Mouse (Mus musculus) embryonic facial prominence, embryonic 15.5 days (tissue): ENCODE results near the gene Ostm1. TPM values are rescaled to one million over a fixed set of nuclear protein-coding genes. Genes with fewer than 3 reads are reported as not detected.
A peak's percentile ranks its signal among the peaks of the same experiment; 100 is the strongest.

Source experiments
- ATAC-seq: fragments of 200-750 bp; cut with Nextera tagmentation; 2 replicates; pipeline ENCODE4 v1.8.0; 2017; ENCODE audit warnings: low read depth, moderate TSS enrichment; ENCODE audit not compliant: insufficient number of reproducible peaks, low FRiP score, low TSS enrichment
- H3K27ac ChIP-seq: fragments of 300-500 bp; sonication (generic); replicated peaks from 2 replicates; pipeline ENCODE4 v1.5.1; 2015; ENCODE audit warnings: mild to moderate bottlenecking, inconsistent platforms
- H3K27me3 ChIP-seq: fragments of 300-500 bp; sonication (generic); 2 replicates; pipeline ENCODE4 v1.6.1; 2015; ENCODE audit warnings: inconsistent platforms
- H3K36me3 ChIP-seq: fragments of 300-500 bp; sonication (generic); 2 replicates; pipeline ENCODE4 v1.6.1; 2015; ENCODE audit warnings: mild to moderate bottlenecking, inconsistent platforms
- H3K4me1 ChIP-seq: fragments of 300-500 bp; sonication (generic); 2 replicates; pipeline ENCODE4 v1.6.1; 2015; ENCODE audit warnings: inconsistent platforms
- H3K4me2 ChIP-seq: fragments of 300-500 bp; sonication (generic); replicated peaks from 2 replicates; pipeline ENCODE4 v1.6.1; 2015; ENCODE audit warnings: mild to moderate bottlenecking, inconsistent platforms
- H3K4me3 ChIP-seq: fragments of 300-500 bp; sonication (generic); replicated peaks from 2 replicates; pipeline ENCODE4 v1.5.1; 2015; ENCODE audit warnings: mild to moderate bottlenecking, inconsistent platforms
- H3K9ac ChIP-seq: fragments of 300-500 bp; sonication (generic); 2 replicates; pipeline ENCODE4 v1.6.1; 2015; ENCODE audit warnings: inconsistent platforms
- H3K9me3 ChIP-seq: fragments of 300-500 bp; sonication (generic); replicated peaks from 2 replicates; pipeline ENCODE4 v1.6.1; 2016; ENCODE audit warnings: inconsistent platforms
- WGBS: fragments of 180-500 bp; shearing (Covaris S2); methylation state at CpG from one replicate; pipeline ENCODE4 v1.1.7; 2015; 5-methylcytosine and 5-hydroxymethylcytosine counted together
- polyA plus RNA-seq: library from polyadenylated mRNA; unstranded; fragments of >200 nt; fragmentation: Nextera tagmentation; extraction: Ambion mirVana; gene quantifications from 2 replicates; pipeline ENCODE4 v1.2.1, GENCODE M21; 2015

The Ostm1 gene
- polyA plus RNA-seq, 1 experiment from 2014 or later, result 14.9 TPM

- Histone ChIP-seq H3K4me2 (no peak overlapping the region), H3K4me3 (no peak overlapping the region), H3K9me3 (no peaks in the 10 kb centered on the region), H3K27ac (no peak overlapping the region), H3K27me3 (no peaks in the 10 kb centered on the region), H3K36me3 (no peaks in the 10 kb centered on the region), H3K9ac (no peak overlapping the region), H3K4me1 (no peaks in the 10 kb centered on the region)
- no peak for ATAC-seq
- 77% methylated on average over 2 of the region's 2 CpGs for WGBS
Measured at GRCm38 (mm10) chr10:42661916-42662315, 78.3 kb downstream of the Ostm1 start.

- Histone ChIP-seq H3K4me1 (no peaks in the 10 kb centered on the region), H3K4me3 (no peak overlapping the region), H3K27me3 (no peaks in the 10 kb centered on the region), H3K9me3 (0 out of 2 replicates have a peak, but pooled peaks cover 3% of the 10 kb centered on the region), H3K27ac (no peak overlapping the region), H3K9ac (no peak overlapping the region), H3K36me3 (no peaks in the 10 kb centered on the region), H3K4me2 (no peak overlapping the region)
- WGBS, result 85% methylated on average over 4 of the region's 4 CpGs
- no peak for ATAC-seq
Measured at GRCm38 (mm10) chr10:42669970-42670369, 86.3 kb downstream of the Ostm1 start.

- WGBS, result 72% methylated on average over 3 of the region's 3 CpGs
- Histone ChIP-seq H3K4me3 (no peak overlapping the region), H3K4me1 (no peaks in the 10 kb centered on the region), H3K9ac (no peak overlapping the region), H3K27me3 (no peaks in the 10 kb centered on the region), H3K27ac (no peak overlapping the region), H3K4me2 (no peak overlapping the region), H3K36me3 (no peaks in the 10 kb centered on the region), H3K9me3 (0 out of 2 replicates have a peak, but pooled peaks cover 3% of the 10 kb centered on the region)
- no peak for ATAC-seq
Measured at GRCm38 (mm10) chr10:42672798-42673197, 89.2 kb downstream of the Ostm1 start.

GRCm38 (mm10) chr10:42675571-42675970 is 91.9 kb downstream of the Ostm1 start:
- H3K4me3 ChIP-seq, result no peak overlapping the region
- H3K27me3 ChIP-seq, result 0 out of 2 replicates have a peak, but pooled peaks cover 3% of the 10 kb centered on the region
- no peak overlapping the region for H3K9ac ChIP-seq
- no peak for ATAC-seq
- H3K27ac ChIP-seq, result no peak overlapping the region
- H3K9me3 ChIP-seq, result 0 out of 2 replicates have a peak, but pooled peaks cover 3% of the 10 kb centered on the region
- no peaks in the 10 kb centered on the region for H3K36me3 ChIP-seq
- WGBS, result 78% methylated on average over 4 of the region's 4 CpGs
- no peak overlapping the region for H3K4me2 ChIP-seq
- H3K4me1 ChIP-seq, result 0 out of 2 replicates have a peak, but pooled peaks cover 4% of the 10 kb centered on the region

GRCm38 (mm10) chr10:42678331-42678730 is 94.7 kb downstream of the Ostm1 start:
- no peaks in the 10 kb centered on the region for H3K9me3 ChIP-seq
- WGBS, result 49% methylated on average over 6 of the region's 6 CpGs
- peak overlapping the region; percentile 79 for H3K4me2 ChIP-seq
- H3K27ac ChIP-seq, result no peak overlapping the region
- H3K4me1 ChIP-seq, result 0 out of 2 replicates have a peak, but pooled peaks cover 4% of the 10 kb centered on the region
- no peak for ATAC-seq
- H3K9ac ChIP-seq, result 0 out of 2 replicates have a peak overlapping the region, but pooled peaks have one; percentile 68
- H3K36me3 ChIP-seq, result no peaks in the 10 kb centered on the region
- 0 out of 2 replicates have a peak, but pooled peaks cover 3% of the 10 kb centered on the region for H3K27me3 ChIP-seq
- peak overlapping the region; percentile 87 for H3K4me3 ChIP-seq

- under 1% methylated on average over 56 of the region's 56 CpGs for WGBS
- Histone ChIP-seq H3K4me2 (peak overlapping the region; percentile 79), H3K9me3 (no peaks in the 10 kb centered on the region), H3K9ac (peak overlapping the region; percentile 68), H3K27ac (no peak overlapping the region), H3K4me3 (peak overlapping the region; percentile 87), H3K36me3 (peaks cover 2% of the 10 kb centered on the region; the same call in 1 of the 2 replicates), H3K27me3 (0 out of 2 replicates have a peak, but pooled peaks cover 3% of the 10 kb centered on the region), H3K4me1 (0 out of 2 replicates have a peak, but pooled peaks cover 4% of the 10 kb centered on the region)
- ATAC-seq, result peak; percentile 95
Measured at GRCm38 (mm10) chr10:42678755-42679364, 95.2 kb downstream of the Ostm1 start.

GRCm38 (mm10) chr10:42679586-42679985 is 96.0 kb downstream of the Ostm1 start:
- peak overlapping the region; percentile 68; the same call in 1 of the 2 replicates for H3K9ac ChIP-seq
- no peak for ATAC-seq
- WGBS, result 8% methylated on average over 10 of the region's 10 CpGs
- H3K36me3 ChIP-seq, result peaks cover 7% of the 10 kb centered on the region; the same call in 1 of the 2 replicates
- H3K4me2 ChIP-seq, result peak overlapping the region; percentile 79
- H3K4me3 ChIP-seq, result peak overlapping the region; percentile 87
- H3K4me1 ChIP-seq, result 0 out of 2 replicates have a peak, but pooled peaks cover 4% of the 10 kb centered on the region
- 0 out of 2 replicates have a peak, but pooled peaks cover 3% of the 10 kb centered on the region for H3K27me3 ChIP-seq
- no peaks in the 10 kb centered on the region for H3K9me3 ChIP-seq
- no peak overlapping the region for H3K27ac ChIP-seq

- no peak for ATAC-seq
- no peak overlapping the region for H3K9ac ChIP-seq
- 0 out of 2 replicates have a peak, but pooled peaks cover 3% of the 10 kb centered on the region for H3K27me3 ChIP-seq
- H3K36me3 ChIP-seq, result peaks cover 7% of the 10 kb centered on the region; the same call in 1 of the 2 replicates
- H3K4me1 ChIP-seq, result 0 out of 2 replicates have a peak, but pooled peaks cover 4% of the 10 kb centered on the region
- H3K4me2 ChIP-seq, result no peak overlapping the region
- 6% methylated on average over 6 of the region's 6 CpGs for WGBS
- H3K27ac ChIP-seq, result no peak overlapping the region
- 0 out of 2 replicates have a peak overlapping the region, but pooled peaks have one; percentile 1 for H3K4me3 ChIP-seq
- H3K9me3 ChIP-seq, result no peaks in the 10 kb centered on the region
Measured at GRCm38 (mm10) chr10:42680582-42681001, 97.0 kb downstream of the Ostm1 start.

GRCm38 (mm10) chr10:42682421-42682820 is 98.8 kb downstream of the Ostm1 start:
- Histone ChIP-seq H3K9me3 (no peaks in the 10 kb centered on the region), H3K4me1 (0 out of 2 replicates have a peak, but pooled peaks cover 4% of the 10 kb centered on the region), H3K4me3 (no peak overlapping the region), H3K4me2 (no peak overlapping the region), H3K36me3 (peaks cover 7% of the 10 kb centered on the region; the same call in 1 of the 2 replicates), H3K27ac (no peak overlapping the region), H3K27me3 (0 out of 2 replicates have a peak, but pooled peaks cover 3% of the 10 kb centered on the region), H3K9ac (no peak overlapping the region)
- ATAC-seq, result no peak
- 54% methylated on average over 8 of the region's 8 CpGs for WGBS

- Histone ChIP-seq H3K9me3 (no peaks in the 10 kb centered on the region), H3K4me2 (no peak overlapping the region), H3K36me3 (peaks cover 7% of the 10 kb centered on the region; the same call in 1 of the 2 replicates), H3K4me3 (no peak overlapping the region), H3K27me3 (no peaks in the 10 kb centered on the region), H3K4me1 (no peaks in the 10 kb centered on the region), H3K9ac (no peak overlapping the region), H3K27ac (no peak overlapping the region)
- ATAC-seq, result no peak
- 86% methylated on average over 5 of the region's 5 CpGs for WGBS
Measured at GRCm38 (mm10) chr10:42687873-42688272, 104.3 kb downstream of the Ostm1 start.

- no peak overlapping the region for H3K4me3 ChIP-seq
- no peak overlapping the region for H3K4me2 ChIP-seq
- H3K27ac ChIP-seq, result no peak overlapping the region
- no peak for ATAC-seq
- no peaks in the 10 kb centered on the region for H3K36me3 ChIP-seq
- no peak overlapping the region for H3K9ac ChIP-seq
- H3K9me3 ChIP-seq, result no peaks in the 10 kb centered on the region
- no peaks in the 10 kb centered on the region for H3K4me1 ChIP-seq
- no peaks in the 10 kb centered on the region for H3K27me3 ChIP-seq
- WGBS, result 73% methylated on average over 1 of the region's 1 CpGs
Measured at GRCm38 (mm10) chr10:42689694-42690093, 106.1 kb downstream of the Ostm1 start.
